Mouse (Mus musculus) erythroblast, embryonic 14.5 days (primary cell): ENCODE data around the gene Dennd1a.

Source experiments
- GATA1 ChIP-seq: IDR thresholded peaks from 2 replicates; pipeline ENCODE4 v1.6.1; 2012; ENCODE audit warnings: low read length, inconsistent platforms, mixed read lengths
- TAL1 ChIP-seq: IDR thresholded peaks from 3 replicates; pipeline ENCODE4 v1.6.1; 2012; ENCODE audit warnings: low read length, inconsistent platforms, mixed read lengths

DNA sequence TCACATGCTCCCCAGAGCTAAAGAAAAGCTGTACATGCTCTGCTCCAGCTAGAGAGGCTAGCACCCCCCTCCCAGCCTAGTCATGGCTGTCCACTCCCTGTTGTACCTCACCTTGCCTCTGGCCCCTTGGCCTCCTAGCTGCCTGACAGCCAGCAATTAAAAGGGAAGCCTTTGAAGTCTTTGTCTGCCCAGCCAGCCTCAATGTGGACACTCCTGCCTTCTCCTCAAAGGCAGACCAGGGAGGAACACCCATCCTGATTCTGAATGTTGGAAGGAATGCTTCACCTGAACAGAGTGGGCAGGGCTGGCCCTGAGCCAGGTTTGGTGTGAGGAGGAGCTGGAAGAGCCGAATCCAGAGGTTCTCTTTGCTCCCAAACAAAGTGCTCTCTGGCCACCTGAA, 39.5 kb upstream of the Dennd1a start:
- no peak for TF ChIP-seq TAL1
- no peak for TF ChIP-seq GATA1
